Mouse (Mus musculus): ENCODE measurements around the gene Btnl1. TPM values are rescaled to one million over a fixed set of nuclear protein-coding genes. Genes with fewer than 3 reads are reported as not detected.

Gene Btnl1
- polyA plus RNA-seq, 1 experiment from 2014 or later: not detected

DNA sequence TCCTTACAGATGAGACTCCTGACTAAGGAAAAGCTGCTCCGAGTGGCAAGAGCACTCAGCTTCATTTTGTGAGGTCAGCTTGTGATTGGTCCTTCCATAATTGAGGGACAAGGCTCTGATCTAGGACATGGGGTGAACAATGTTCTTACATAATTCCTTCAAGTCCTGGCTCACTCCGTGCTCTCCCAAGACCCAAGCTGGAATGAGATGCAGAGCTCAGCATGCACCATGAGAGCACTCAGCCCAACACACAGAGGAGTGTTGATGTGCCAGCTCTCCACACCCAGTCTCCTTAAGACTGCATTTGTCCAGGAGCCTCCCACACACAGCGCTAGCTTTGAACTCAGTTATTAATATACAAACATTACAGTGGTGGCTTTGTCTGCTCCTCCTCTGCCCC, 7.8 kb downstream of the Btnl1 start:
- Histone ChIP-seq H3K4me1 (ENCODE audit: control insufficient read depth in 2 of 2, insufficient read depth in 2 of 2, low read length in 2 of 2) (no peaks in the 10 kb centered on the region), H3K4me3 (ENCODE audit: control insufficient read depth in 1 of 2, insufficient read depth in 1 of 2, low read depth in 1 of 2, low read length in 2 of 2) (no peak overlapping the region), H3K27me3 (ENCODE audit: control insufficient read depth, insufficient read depth, low read length) (no peaks in the 10 kb centered on the region), H3K27ac (replicated peaks in 1 of 2; ENCODE audit: control insufficient read depth in 1 of 2, insufficient read depth in 1 of 2, low read depth in 2 of 2, low read length in 2 of 2) (no peak overlapping the region), H3K36me3 (ENCODE audit: control insufficient read depth, insufficient read depth, low read length) (no peaks in the 10 kb centered on the region), H3K4me2 (ENCODE audit: low read length) (no peak overlapping the region), H3K9me3 (ENCODE audit: control insufficient read depth, low read length) (no peaks in the 10 kb centered on the region), H3K9ac (ENCODE audit: low read length) (no peak overlapping the region)
- no peak for ATAC-seq (ENCODE audit: insufficient number of reproducible peaks, insufficient read depth, low FRiP score, low read depth)
- 58% methylated on average over 3 of the region's 3 CpGs for WGBS

DNA sequence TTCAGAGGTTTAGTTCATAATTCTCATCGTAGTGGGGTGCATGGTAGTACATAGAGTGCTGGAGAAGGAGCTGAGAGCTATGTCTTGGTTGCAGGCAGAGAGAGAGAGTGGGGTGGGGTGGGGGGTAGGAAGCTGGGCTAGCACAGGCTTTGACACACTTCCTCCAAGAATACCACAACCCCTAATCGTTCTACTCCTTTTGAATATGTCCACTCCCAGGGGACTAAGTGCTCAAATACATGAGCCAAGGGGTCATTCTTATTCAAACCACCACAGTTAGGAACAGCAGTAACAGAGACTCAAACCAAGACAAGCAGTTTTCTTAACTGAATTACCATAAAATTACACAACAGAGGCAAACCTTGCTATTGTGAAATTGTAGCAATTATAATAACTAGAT, 9.7 kb downstream of the Btnl1 start:
- Histone ChIP-seq H3K36me3 (ENCODE audit: control insufficient read depth, insufficient read depth, low read length) (no peaks in the 10 kb centered on the region), H3K27me3 (ENCODE audit: control insufficient read depth, insufficient read depth, low read length) (no peaks in the 10 kb centered on the region), H3K27ac (replicated peaks in 1 of 2; ENCODE audit: control insufficient read depth in 1 of 2, insufficient read depth in 1 of 2, low read depth in 2 of 2, low read length in 2 of 2) (no peak overlapping the region), H3K4me1 (ENCODE audit: control insufficient read depth in 2 of 2, insufficient read depth in 2 of 2, low read length in 2 of 2) (no peaks in the 10 kb centered on the region), H3K4me2 (ENCODE audit: low read length) (no peak overlapping the region), H3K9ac (ENCODE audit: low read length) (no peak overlapping the region), H3K9me3 (ENCODE audit: control insufficient read depth, low read length) (no peaks in the 10 kb centered on the region), H3K4me3 (ENCODE audit: control insufficient read depth in 1 of 2, insufficient read depth in 1 of 2, low read depth in 1 of 2, low read length in 2 of 2) (no peak overlapping the region)
- no peak for ATAC-seq (ENCODE audit: insufficient number of reproducible peaks, insufficient read depth, low FRiP score, low read depth)
- WGBS: 68% methylated on average over 2 of the region's 2 CpGs

DNA sequence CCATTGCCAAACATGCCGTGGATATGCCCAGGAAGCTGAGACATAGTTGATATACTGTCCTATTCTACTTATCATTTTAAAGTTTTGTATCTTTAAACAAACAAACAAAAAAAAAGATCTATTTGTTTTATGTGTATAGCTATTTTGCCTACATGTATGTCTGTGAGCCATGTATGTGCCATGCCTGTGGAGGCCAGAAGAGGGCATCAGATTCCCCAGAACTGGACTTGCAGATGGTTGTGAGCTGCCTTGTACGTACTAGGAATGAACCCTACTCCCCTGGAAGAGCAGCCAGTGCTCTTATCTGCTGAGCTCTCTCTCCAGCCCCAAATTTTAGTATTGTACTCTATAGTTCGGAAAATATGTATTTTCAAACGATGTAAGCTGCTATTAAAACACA, 11.6 kb downstream of the Btnl1 start:
- Histone ChIP-seq H3K27me3 (ENCODE audit: control insufficient read depth, insufficient read depth, low read length) (no peaks in the 10 kb centered on the region), H3K4me2 (ENCODE audit: low read length) (no peak overlapping the region), H3K9ac (ENCODE audit: low read length) (no peak overlapping the region), H3K36me3 (ENCODE audit: control insufficient read depth, insufficient read depth, low read length) (no peaks in the 10 kb centered on the region), H3K4me3 (ENCODE audit: control insufficient read depth in 1 of 2, insufficient read depth in 1 of 2, low read depth in 1 of 2, low read length in 2 of 2) (no peak overlapping the region), H3K9me3 (ENCODE audit: control insufficient read depth, low read length) (no peaks in the 10 kb centered on the region), H3K4me1 (ENCODE audit: control insufficient read depth in 2 of 2, insufficient read depth in 2 of 2, low read length in 2 of 2) (no peaks in the 10 kb centered on the region), H3K27ac (replicated peaks in 1 of 2; ENCODE audit: control insufficient read depth in 1 of 2, insufficient read depth in 1 of 2, low read depth in 2 of 2, low read length in 2 of 2) (no peak overlapping the region)
- WGBS: 25% methylated on average over 4 of the region's 4 CpGs
- no peak for ATAC-seq (ENCODE audit: insufficient number of reproducible peaks, insufficient read depth, low FRiP score, low read depth)

DNA sequence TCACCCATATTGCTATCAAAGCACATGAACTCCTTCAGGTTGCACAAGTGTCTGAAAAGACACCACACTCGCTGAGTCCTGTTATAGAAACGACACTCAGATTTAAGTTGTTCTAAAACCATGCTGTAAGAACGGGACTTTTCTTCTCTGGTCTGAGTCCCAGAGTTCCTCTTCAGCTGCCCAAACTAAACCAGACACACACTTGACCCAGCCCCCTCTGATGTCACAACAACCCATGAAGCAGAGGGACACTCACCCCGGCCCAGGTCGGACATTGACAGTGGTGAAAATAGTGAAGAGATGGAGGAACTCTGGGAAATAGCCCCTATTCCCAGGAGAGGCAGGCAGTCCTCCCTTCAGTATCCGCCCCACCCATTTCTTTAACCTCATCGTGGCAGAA, 14.6 kb downstream of the Btnl1 start:
- Histone ChIP-seq H3K27ac (replicated peaks in 1 of 2; ENCODE audit: control insufficient read depth in 1 of 2, insufficient read depth in 1 of 2, low read depth in 2 of 2, low read length in 2 of 2) (no peak overlapping the region), H3K9ac (ENCODE audit: low read length) (no peak overlapping the region), H3K4me1 (ENCODE audit: control insufficient read depth in 2 of 2, insufficient read depth in 2 of 2, low read length in 2 of 2) (no peaks in the 10 kb centered on the region), H3K4me3 (ENCODE audit: control insufficient read depth in 1 of 2, insufficient read depth in 1 of 2, low read depth in 1 of 2, low read length in 2 of 2) (no peak overlapping the region), H3K4me2 (ENCODE audit: low read length) (no peak overlapping the region), H3K27me3 (ENCODE audit: control insufficient read depth, insufficient read depth, low read length) (no peaks in the 10 kb centered on the region), H3K9me3 (ENCODE audit: control insufficient read depth, low read length) (no peaks in the 10 kb centered on the region), H3K36me3 (ENCODE audit: control insufficient read depth, insufficient read depth, low read length) (no peaks in the 10 kb centered on the region)
- no peak for ATAC-seq (ENCODE audit: insufficient number of reproducible peaks, insufficient read depth, low FRiP score, low read depth)
- WGBS: 61% methylated on average over 7 of the region's 7 CpGs

DNA sequence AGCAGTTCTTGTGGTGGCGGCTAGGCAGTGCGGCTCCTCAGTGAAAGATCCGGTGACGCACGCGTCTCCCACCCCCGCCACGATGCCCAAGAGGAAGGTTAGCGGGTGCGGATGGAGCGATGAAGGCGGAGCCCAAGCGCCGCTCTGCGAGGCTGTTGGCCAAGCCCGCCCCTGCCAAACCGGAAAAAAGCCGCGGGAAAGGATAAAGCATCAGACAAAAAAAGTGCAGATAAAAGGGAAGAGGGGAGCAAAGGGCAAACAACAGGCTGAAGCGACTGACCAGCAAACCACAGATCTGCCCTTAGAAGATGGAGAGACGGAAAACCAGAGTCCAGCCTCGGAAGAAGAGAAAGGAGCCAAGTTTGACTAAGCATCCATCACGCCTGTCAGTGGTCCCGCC, 15.4 kb downstream of the Btnl1 start:
- H3K4me1 ChIP-seq (ENCODE audit: control insufficient read depth in 2 of 2, insufficient read depth in 2 of 2, low read length in 2 of 2): no peaks in the 10 kb centered on the region
- 0 out of 2 replicates have a peak, but pooled peaks have one; percentile 59 for ATAC-seq (ENCODE audit: insufficient number of reproducible peaks, insufficient read depth, low FRiP score, low read depth)
- H3K9me3 ChIP-seq (ENCODE audit: control insufficient read depth, low read length): no peaks in the 10 kb centered on the region
- H3K4me3 ChIP-seq (ENCODE audit: control insufficient read depth in 1 of 2, insufficient read depth in 1 of 2, low read depth in 1 of 2, low read length in 2 of 2): peak overlapping the region; percentile 34 to 36
- 0 out of 2 replicates have a peak overlapping the region, but pooled peaks have one; percentile 11 for H3K9ac ChIP-seq (ENCODE audit: low read length)
- peak overlapping the region; percentile 66 for H3K4me2 ChIP-seq (ENCODE audit: low read length)
- WGBS: 5% methylated on average over 24 of the region's 24 CpGs
- H3K27ac ChIP-seq (replicated peaks in 1 of 2; ENCODE audit: control insufficient read depth in 1 of 2, insufficient read depth in 1 of 2, low read depth in 2 of 2, low read length in 2 of 2): no peak overlapping the region
- no peaks in the 10 kb centered on the region for H3K36me3 ChIP-seq (ENCODE audit: control insufficient read depth, insufficient read depth, low read length)
- no peaks in the 10 kb centered on the region for H3K27me3 ChIP-seq (ENCODE audit: control insufficient read depth, insufficient read depth, low read length)

DNA sequence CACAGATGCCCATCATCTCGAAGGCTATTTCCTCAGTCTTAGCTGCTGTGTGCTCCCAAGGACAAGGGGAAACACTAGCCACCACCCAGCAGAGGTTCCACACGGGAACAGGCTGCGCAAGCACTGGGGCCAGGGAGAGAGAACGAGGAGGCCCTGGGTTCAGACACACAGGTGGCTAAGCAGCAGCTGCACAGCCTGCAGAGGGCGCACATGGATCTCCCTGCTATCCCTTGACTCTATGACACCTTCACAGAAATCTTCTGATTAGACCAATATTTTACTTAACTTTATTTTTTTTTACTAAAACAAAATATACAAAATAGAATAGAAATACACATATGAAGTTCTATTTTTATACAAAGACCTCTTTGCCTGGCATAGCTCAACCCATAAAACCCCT, 20.4 kb downstream of the Btnl1 start:
- WGBS: 64% methylated on average over 5 of the region's 5 CpGs
- no peaks in the 10 kb centered on the region for H3K4me1 ChIP-seq (ENCODE audit: control insufficient read depth in 2 of 2, insufficient read depth in 2 of 2, low read length in 2 of 2)
- H3K4me3 ChIP-seq (ENCODE audit: control insufficient read depth in 1 of 2, insufficient read depth in 1 of 2, low read depth in 1 of 2, low read length in 2 of 2): no peak overlapping the region
- H3K9ac ChIP-seq (ENCODE audit: low read length): no peak overlapping the region
- no peak overlapping the region for H3K4me2 ChIP-seq (ENCODE audit: low read length)
- no peak overlapping the region for H3K27ac ChIP-seq (replicated peaks in 1 of 2; ENCODE audit: control insufficient read depth in 1 of 2, insufficient read depth in 1 of 2, low read depth in 2 of 2, low read length in 2 of 2)
- no peak for ATAC-seq (ENCODE audit: insufficient number of reproducible peaks, insufficient read depth, low FRiP score, low read depth)
- peaks cover 5% of the 10 kb centered on the region for H3K27me3 ChIP-seq (ENCODE audit: control insufficient read depth, insufficient read depth, low read length)
- no peaks in the 10 kb centered on the region for H3K9me3 ChIP-seq (ENCODE audit: control insufficient read depth, low read length)
- no peaks in the 10 kb centered on the region for H3K36me3 ChIP-seq (ENCODE audit: control insufficient read depth, insufficient read depth, low read length)

DNA sequence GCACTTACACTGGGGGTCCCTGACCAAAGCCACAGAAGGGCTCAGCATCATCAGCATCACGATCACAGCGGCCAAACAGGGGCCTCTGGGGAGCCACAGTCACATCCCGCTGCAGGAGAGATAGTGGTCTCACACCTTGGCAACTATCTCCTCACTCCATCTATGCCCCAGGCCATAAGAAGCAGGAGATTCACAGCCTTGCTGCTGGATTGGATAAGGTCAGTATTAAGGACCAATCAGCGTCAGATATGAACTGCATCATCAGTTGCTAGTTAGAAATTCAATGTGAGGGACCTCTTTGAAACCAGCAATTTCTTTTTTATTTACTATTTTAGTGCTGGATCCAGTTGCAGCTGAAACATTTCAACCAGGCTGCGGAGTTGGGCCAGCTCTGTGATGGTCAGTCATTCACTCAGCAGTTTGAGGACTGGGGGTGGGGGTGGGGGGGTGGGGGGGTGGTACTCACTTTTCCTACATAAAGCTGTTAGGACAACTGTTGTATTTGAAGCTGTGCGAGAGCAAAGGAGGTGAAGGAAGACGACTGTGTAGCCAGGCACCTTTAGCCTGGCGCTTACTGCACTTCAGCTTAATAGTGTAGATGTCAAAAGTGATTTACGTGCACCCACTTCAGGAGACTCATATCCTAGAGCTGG, 21.3 kb downstream of the Btnl1 start:
- peaks cover 5% of the 10 kb centered on the region for H3K27me3 ChIP-seq (ENCODE audit: control insufficient read depth, insufficient read depth, low read length)
- peak overlapping the region in 1 of 2 experiments; percentile 47; a peak in 3 of 4 replicates for H3K4me3 ChIP-seq (ENCODE audit: control insufficient read depth in 1 of 2, insufficient read depth in 1 of 2, low read depth in 1 of 2, low read length in 2 of 2)
- WGBS: 13% methylated on average over 9 of the region's 9 CpGs
- H3K36me3 ChIP-seq (ENCODE audit: control insufficient read depth, insufficient read depth, low read length): no peaks in the 10 kb centered on the region
- H3K4me1 ChIP-seq (ENCODE audit: control insufficient read depth in 2 of 2, insufficient read depth in 2 of 2, low read length in 2 of 2): no peaks in the 10 kb centered on the region
- H3K9me3 ChIP-seq (ENCODE audit: control insufficient read depth, low read length): no peaks in the 10 kb centered on the region
- H3K27ac ChIP-seq (replicated peaks in 1 of 2; ENCODE audit: control insufficient read depth in 1 of 2, insufficient read depth in 1 of 2, low read depth in 2 of 2, low read length in 2 of 2): no peak overlapping the region
- peak overlapping the region; percentile 88 for H3K4me2 ChIP-seq (ENCODE audit: low read length)
- ATAC-seq (ENCODE audit: insufficient number of reproducible peaks, insufficient read depth, low FRiP score, low read depth): no peak
- H3K9ac ChIP-seq (ENCODE audit: low read length): no peak overlapping the region

Measured in heart, embryonic 14.5 days (tissue).